Mouse (Mus musculus): ENCODE results near the gene Rgs6.

DNA sequence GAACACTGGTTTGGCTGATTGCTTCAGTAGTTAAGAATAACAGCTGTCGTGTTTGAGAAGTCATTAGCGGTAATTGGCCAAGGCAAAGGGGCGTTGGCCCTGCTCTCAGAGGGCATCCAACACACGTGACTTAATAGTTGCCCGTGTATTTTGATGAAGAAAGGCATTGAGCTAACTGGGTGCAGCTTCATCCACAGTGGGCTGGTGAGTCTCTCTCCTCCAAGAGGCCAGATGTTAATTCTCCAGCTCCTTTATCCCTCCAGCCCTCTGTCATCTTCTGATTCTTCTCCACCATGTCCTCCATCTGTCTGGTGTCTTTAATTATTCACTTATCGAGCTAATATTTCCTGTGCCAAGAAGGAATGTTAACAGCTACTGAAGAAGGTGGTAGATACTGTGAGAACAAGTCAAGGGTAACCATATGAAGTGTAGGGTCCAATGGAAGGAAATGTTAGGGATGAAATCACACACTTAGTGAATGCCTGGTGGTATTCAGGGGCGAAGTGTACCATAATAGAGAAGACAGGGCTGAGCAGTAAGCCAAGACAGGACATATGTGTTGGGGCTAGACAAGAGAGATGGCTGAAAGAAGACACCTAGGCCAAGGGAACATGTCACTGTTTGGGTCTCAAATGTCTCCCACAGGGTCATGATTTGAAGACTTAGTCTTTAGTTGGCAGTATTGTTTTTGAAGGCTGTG is 411.4 kb downstream of the Rgs6 start:
- TF ChIP-seq CTCF (IDR thresholded peaks at IDR 0.05; ENCODE audit: low read depth, low read length) (no peak), POLR2A (IDR thresholded peaks at IDR 0.05; ENCODE audit: extremely low read depth, insufficient read depth, low read length) (no peak)
